ENCODE assay signal across 8 mouse cellular contexts in genomic region chr2:33888100-33888385, GRCm38 (mm10). TPM values are rescaled to one million over a fixed set of nuclear protein-coding genes. Genes with fewer than 3 reads are reported as not detected.
DNase-seq lines count a peak whose midpoint lies in the region; ATAC-seq and TF ChIP-seq lines count a peak whose summit lies in the region.

No protein-coding gene starts in this region.

- peaks cover 8% of the 10 kb centered on the region; the same call in 1 of the 2 replicates for H3K27me3 ChIP-seq in heart, embryonic 10.5 days (ENCODE audit: insufficient read depth, poor library complexity, severe bottlenecking)
- peaks cover 6% of the 10 kb centered on the region for H3K27me3 ChIP-seq in G1E (ENCODE audit: insufficient read depth, low read length)
- no peaks in the 10 kb centered on the region for H3K27me3 ChIP-seq in heart, postnatal 0 days (ENCODE audit: control insufficient read depth, insufficient read depth, low read length)

- TF ChIP-seq EP300 in heart, postnatal 0 days (IDR thresholded peaks at IDR 0.05; ENCODE audit: low read depth): no peak

- H3K4me2 ChIP-seq in heart, postnatal 0 days (ENCODE audit: low read depth, low read length): peak overlapping the region; percentile 75

- no peaks in the 10 kb centered on the region for H3K36me3 ChIP-seq in heart, embryonic 10.5 days
- H3K36me3 ChIP-seq in G1E (replicated peaks) (peaks cover 15% of the 10 kb centered on the region), macrophage (ENCODE audit: inconsistent target) (no peaks in the 10 kb centered on the region)
- H3K36me3 ChIP-seq in heart, postnatal 0 days (replicated peaks; ENCODE audit: control insufficient read depth, insufficient read depth, low read length): no peaks in the 10 kb centered on the region

- H3K9me3 ChIP-seq in heart, embryonic 10.5 days: no peaks in the 10 kb centered on the region
- H3K9me3 ChIP-seq in G1E (replicated peaks): peaks cover 6% of the 10 kb centered on the region
- H3K9me3 ChIP-seq in heart, postnatal 0 days (replicated peaks; ENCODE audit: control insufficient read depth, low read length): no peaks in the 10 kb centered on the region

- H3K4me3 ChIP-seq in heart, embryonic 10.5 days: peak overlapping the region; percentile 92
- H3K4me3 ChIP-seq in G1E (ENCODE audit: low read depth, low read length): peak overlapping the region; percentile 86; the same call in 1 of the 2 replicates
- peak overlapping the region; percentile 69 for H3K4me3 ChIP-seq in heart, postnatal 0 days (ENCODE audit: low read depth, low read length)
- H3K4me3 ChIP-seq in macrophage (ENCODE audit: inconsistent target): peak overlapping the region; percentile 28; the same call in 1 of the 2 replicates

- DNase-seq in heart, embryonic 10.5 days (ENCODE audit: low spot score): no peak
- DNase-seq in heart, adult 18-20 months: no peak
- no peak for DNase-seq in G1E (ENCODE audit: low spot score)
- no peak for DNase-seq in heart, postnatal 0 days (ENCODE audit: low spot score)
- DNase-seq in left cerebral cortex, adult 8-10 months (ENCODE audit: low spot score in 2 of 2): no peak
- no peak for DNase-seq in spleen, postnatal 14 days (ENCODE audit: low spot score in 2 of 2)
- DNase-seq in thymus, postnatal 0 days (ENCODE audit: low spot score): no peak

- H3K79me2 ChIP-seq in macrophage (ENCODE audit: inconsistent target): peaks cover 39% of the 10 kb centered on the region

- H3K9ac ChIP-seq in heart, postnatal 0 days (replicated peaks; ENCODE audit: low read depth, low read length): peak overlapping the region; percentile 93

- H3K27ac ChIP-seq in heart, embryonic 10.5 days: peak overlapping the region; percentile 96
- H3K27ac ChIP-seq in heart, postnatal 0 days (ENCODE audit: low read depth): peak overlapping the region; percentile 80
- peak overlapping the region; percentile 45 for H3K27ac ChIP-seq in macrophage

- H3K4me1 ChIP-seq in heart, embryonic 10.5 days: peaks cover 29% of the 10 kb centered on the region
- peaks cover 38% of the 10 kb centered on the region for H3K4me1 ChIP-seq in G1E (ENCODE audit: insufficient read depth, low read depth, low read length)
- peaks cover 10% of the 10 kb centered on the region; the same call in 1 of the 2 replicates for H3K4me1 ChIP-seq in heart, postnatal 0 days (ENCODE audit: control insufficient read depth, insufficient read depth)

- TF ChIP-seq CTCF in G1E (IDR thresholded peaks at IDR 0.05; ENCODE audit: low read depth, low read length): no peak
- TF ChIP-seq CTCF in heart, postnatal 0 days (IDR thresholded peaks at IDR 0.05; ENCODE audit: low read depth): no peak

- 61% methylated on average over 6 of the region's 6 CpGs for WGBS in heart, embryonic 10.5 days
- WGBS in heart, postnatal 0 days: 71% methylated on average over 6 of the region's 6 CpGs
- 92% methylated on average over 6 of the region's 6 CpGs for WGBS in macrophage (ENCODE audit: missing documents)

- no peak for ATAC-seq in G1E (ENCODE audit: extremely low read depth, insufficient number of reproducible peaks, low FRiP score, poor library complexity, severe bottlenecking)
- no peak for ATAC-seq in heart, postnatal 0 days (ENCODE audit: insufficient read depth, low read depth)

RNA-seq across cellular contexts. Expression of gene Mvb12b, which starts 0.3 kb away (rescaled TPM):
- polyA plus RNA-seq in heart, embryonic 10.5 days (2016; fragmentation: Nextera tagmentation; extraction: Ambion mirVana): 10.0 and 16.6 TPM in 2 replicates
- 10 to 100 TPM; 18.7 to 22.5 TPM for total RNA-seq in heart, adult 18-20 months (2021)
- 42.4 and 51.4 TPM in 2 replicates for total RNA-seq in G1E (2014; fragmentation: Nextera tagmentation)
- total RNA-seq in G1E (2017): 7.2 and 10.5 TPM in 2 replicates
- polyA plus RNA-seq in G1E (2012): 46.2 and 70.6 TPM in 2 replicates
- 24.7 and 38.7 TPM in 2 replicates for total RNA-seq in heart, postnatal 0 days (2014; rRNA removed; ENCODE audit: low replicate concordance)
- polyA plus RNA-seq in heart, postnatal 0 days (2015; fragmentation: Nextera tagmentation; extraction: Ambion mirVana): 7.7 and 8.7 TPM in 2 replicates
- 10 to 100 TPM; 11.2 to 70.8 (median 52.8) TPM for total RNA-seq in macrophage (2018; cell fraction: chromatin; rRNA removed)
- total RNA-seq in macrophage (2018; cell fraction: cytosol; rRNA removed): 10 to 100 TPM; 11.2 to 24.0 (median 18.6) TPM
- 100 to 1,000 TPM in 1 of 26 experiments, 10 to 100 TPM in 24, 1 to 10 TPM in 1; 9.8 to 112 (median 34.5) TPM for total RNA-seq in macrophage (2018; cell fraction: nucleus; rRNA removed)
- 14.6 to 32.7 TPM (median 19.5 TPM) in 3 replicates for polyA plus RNA-seq in macrophage (2018)
- 10 to 100 TPM; 76.9 to 87.4 (median 79.7) TPM for total RNA-seq in left cerebral cortex, adult 8-10 months (2022)
- 50.4 and 56.8 TPM in 2 replicates for polyA plus RNA-seq in thymus, postnatal 0 days (2015; fragmentation: Nextera tagmentation; extraction: Ambion mirVana)

Comparison
In these comparisons a context has a peak if more than half of its experiments do, and no peak if none do; other contexts are left out.
1. H3K27ac ChIP-seq: peak in every context shown above with its lines; median percentile 96 in heart, embryonic 10.5 days; 80 in heart, postnatal 0 days; 45 in macrophage.
2. H3K4me3 ChIP-seq: peak in every context shown above with its lines; median percentile 92 in heart, embryonic 10.5 days; 86 in G1E; 69 in heart, postnatal 0 days; 28 in macrophage.